Mouse (Mus musculus) forebrain, postnatal 0 days (tissue): ENCODE results near the gene Frmd6. TPM values are rescaled to one million over a fixed set of nuclear protein-coding genes. Genes with fewer than 3 reads are reported as not detected.

ENCODE experiments used
- ATAC-seq: fragments of 200-750 bp; cut with Nextera tagmentation; 2 replicates; pipeline ENCODE4 v1.8.0; 2017; ENCODE audit warnings: mild to moderate bottlenecking, moderate library complexity
- DNase-seq: peaks from one replicate; pipeline ENCODE4 v3.0.0-alpha.2; 2015
- H3K27ac ChIP-seq: fragments of 300-500 bp; sonication (generic); 2 replicates; pipeline ENCODE4 v1.5.1; 2014; ENCODE audit warnings: low read depth, mild to moderate bottlenecking, antibody characterized with exemption, low read length, moderate library complexity, mixed read lengths
- H3K27me3 ChIP-seq: fragments of 300-500 bp; sonication (generic); 2 replicates; pipeline ENCODE4 v1.6.1; 2014; ENCODE audit warnings: mild to moderate bottlenecking, low read length, mixed read lengths; ENCODE audit not compliant: insufficient read depth
- H3K36me3 ChIP-seq: fragments of 300-500 bp; sonication (generic); 2 replicates; pipeline ENCODE4 v1.6.1; 2014; ENCODE audit warnings: mild to moderate bottlenecking, moderate library complexity; ENCODE audit not compliant: insufficient read depth
- H3K4me1 ChIP-seq: fragments of 300-500 bp; sonication (generic); 2 replicates; pipeline ENCODE4 v1.6.1; 2014; ENCODE audit warnings: antibody characterized with exemption; ENCODE audit not compliant: insufficient read depth
- H3K4me2 ChIP-seq: fragments of 300-500 bp; sonication (generic); 2 replicates; pipeline ENCODE4 v1.6.1; 2014; ENCODE audit warnings: low read depth, mild to moderate bottlenecking, moderate library complexity
- H3K4me3 ChIP-seq: fragments of 300-500 bp; sonication (generic); 2 replicates; pipeline ENCODE4 v1.5.1; 2014; ENCODE audit warnings: low read depth, low read length, mixed read lengths
- H3K9ac ChIP-seq: fragments of 300-500 bp; sonication (generic); 2 replicates; pipeline ENCODE4 v1.6.1; 2014; ENCODE audit warnings: mild to moderate bottlenecking
- H3K9me3 ChIP-seq: fragments of 300-500 bp; sonication (generic); 2 replicates; pipeline ENCODE4 v1.6.1; 2016; ENCODE audit warnings: low read length
- CTCF ChIP-seq: sonication (generic); IDR thresholded peaks from 2 replicates; pipeline ENCODE4 v1.5.1; 2016; ENCODE audit warnings: antibody characterized with exemption, control low read depth, low read depth
- WGBS: fragments of 180-500 bp; shearing (Covaris S2); extraction: QIAGEN DNeasy Blood & Tissue Kit; methylation state at CpG from one replicate; pipeline ENCODE4 v1.1.7; 2014; 5-methylcytosine and 5-hydroxymethylcytosine counted together
- polyA plus RNA-seq: library from polyadenylated mRNA; unstranded; fragments of >200 nt; fragmentation: Nextera tagmentation; extraction: Ambion mirVana; gene quantifications from 2 replicates; pipeline ENCODE4 v1.2.1, GENCODE M21; 2015
- total RNA-seq: library from RNA; depleted of rRNA; stranded (reverse); fragments of >200 nt; gene quantifications from 2 replicates; pipeline ENCODE4 v1.2.3, GENCODE M21; 2014

The Frmd6 gene
- total and polyA plus RNA-seq, 2 experiments from 2014 or later = 6.9 to 11.0 TPM

- DNase-seq (no peak), ATAC-seq (no peak)
- WGBS = 84% methylated on average over 6 of the region's 6 CpGs
- H3K9ac ChIP-seq = no peak overlapping the region
- no peak for TF ChIP-seq CTCF
- no peaks in the 10 kb centered on the region for H3K36me3 ChIP-seq
- H3K27me3 ChIP-seq = no peaks in the 10 kb centered on the region
- H3K4me3 ChIP-seq = no peak overlapping the region
- H3K4me2 ChIP-seq = no peak overlapping the region
- no peak overlapping the region for H3K27ac ChIP-seq
- no peaks in the 10 kb centered on the region for H3K9me3 ChIP-seq
- H3K4me1 ChIP-seq = peaks cover 3% of the 10 kb centered on the region; the same call in 1 of the 2 replicates
Measured at GRCm38 (mm10) chr12:70807975-70808374, 17.3 kb upstream of the Frmd6 start.

GRCm38 (mm10) chr12:70809957-70810356, 15.4 kb upstream of the Frmd6 start:
- no peak for ATAC-seq
- no peak for TF ChIP-seq CTCF
- Histone ChIP-seq H3K9ac (no peak overlapping the region), H3K4me2 (no peak overlapping the region), H3K9me3 (no peaks in the 10 kb centered on the region), H3K27me3 (no peaks in the 10 kb centered on the region), H3K4me1 (peaks cover 3% of the 10 kb centered on the region; the same call in 1 of the 2 replicates), H3K27ac (no peak overlapping the region), H3K4me3 (no peak overlapping the region), H3K36me3 (no peaks in the 10 kb centered on the region)
- 75% methylated on average over 2 of the region's 2 CpGs for WGBS
- no peak for DNase-seq

DNA sequence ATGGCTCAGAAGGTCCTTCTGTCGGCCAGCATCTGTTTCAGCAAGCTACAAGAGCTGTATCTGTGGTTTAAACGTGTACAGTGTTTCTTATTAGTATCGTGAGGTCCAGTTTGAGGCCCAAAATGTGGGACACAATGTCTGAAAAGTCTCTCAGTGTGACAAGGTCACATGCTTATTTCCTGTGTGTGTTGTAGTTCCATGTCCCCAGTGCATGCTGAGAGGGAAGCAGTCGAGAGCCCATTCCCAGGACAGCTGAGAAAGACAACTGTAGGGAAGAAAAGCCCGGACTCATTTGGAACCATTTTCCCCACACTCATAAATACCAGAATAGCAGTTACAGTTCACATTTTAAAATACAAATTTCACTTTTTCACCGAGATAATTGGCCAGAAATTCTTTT, 13.5 kb upstream of the Frmd6 start:
- no peaks in the 10 kb centered on the region for H3K27me3 ChIP-seq
- H3K4me1 ChIP-seq = peaks cover 3% of the 10 kb centered on the region; the same call in 1 of the 2 replicates
- no peak for TF ChIP-seq CTCF
- no peaks in the 10 kb centered on the region for H3K9me3 ChIP-seq
- no peak overlapping the region for H3K9ac ChIP-seq
- no peak for ATAC-seq
- no peak overlapping the region for H3K4me3 ChIP-seq
- no peak for DNase-seq
- H3K4me2 ChIP-seq = no peak overlapping the region
- no peaks in the 10 kb centered on the region for H3K36me3 ChIP-seq
- no peak overlapping the region for H3K27ac ChIP-seq
- 66% methylated on average over 6 of the region's 6 CpGs for WGBS

GRCm38 (mm10) chr12:70812176-70812575, 13.1 kb upstream of the Frmd6 start:
- Histone ChIP-seq H3K27ac (no peak overlapping the region), H3K4me3 (no peak overlapping the region), H3K9me3 (no peaks in the 10 kb centered on the region), H3K27me3 (no peaks in the 10 kb centered on the region), H3K9ac (no peak overlapping the region), H3K4me2 (no peak overlapping the region), H3K36me3 (no peaks in the 10 kb centered on the region), H3K4me1 (peaks cover 3% of the 10 kb centered on the region; the same call in 1 of the 2 replicates)
- peak; percentile 35 for DNase-seq
- TF ChIP-seq CTCF = no peak
- WGBS = 51% methylated on average over 6 of the region's 6 CpGs
- no peak for ATAC-seq

- Histone ChIP-seq H3K27me3 (no peaks in the 10 kb centered on the region), H3K27ac (no peak overlapping the region), H3K4me3 (no peak overlapping the region), H3K4me1 (peaks cover 3% of the 10 kb centered on the region; the same call in 1 of the 2 replicates), H3K36me3 (no peaks in the 10 kb centered on the region), H3K4me2 (no peak overlapping the region), H3K9me3 (no peaks in the 10 kb centered on the region), H3K9ac (no peak overlapping the region)
- TF ChIP-seq CTCF = no peak
- 24% methylated on average over 3 of the region's 3 CpGs for WGBS
- DNase-seq (no peak), ATAC-seq (no peak)
Measured at GRCm38 (mm10) chr12:70812822-70813465, 12.4 kb upstream of the Frmd6 start.

- Histone ChIP-seq H3K4me3 (no peak overlapping the region), H3K4me2 (no peak overlapping the region), H3K9me3 (no peaks in the 10 kb centered on the region), H3K27ac (no peak overlapping the region), H3K36me3 (no peaks in the 10 kb centered on the region), H3K4me1 (peaks cover 3% of the 10 kb centered on the region; the same call in 1 of the 2 replicates), H3K9ac (no peak overlapping the region), H3K27me3 (no peaks in the 10 kb centered on the region)
- ATAC-seq = no peak
- TF ChIP-seq CTCF = no peak
- 77% methylated on average over 2 of the region's 2 CpGs for WGBS
- no peak for DNase-seq
Measured at GRCm38 (mm10) chr12:70816731-70817130, 8.6 kb upstream of the Frmd6 start.

DNA sequence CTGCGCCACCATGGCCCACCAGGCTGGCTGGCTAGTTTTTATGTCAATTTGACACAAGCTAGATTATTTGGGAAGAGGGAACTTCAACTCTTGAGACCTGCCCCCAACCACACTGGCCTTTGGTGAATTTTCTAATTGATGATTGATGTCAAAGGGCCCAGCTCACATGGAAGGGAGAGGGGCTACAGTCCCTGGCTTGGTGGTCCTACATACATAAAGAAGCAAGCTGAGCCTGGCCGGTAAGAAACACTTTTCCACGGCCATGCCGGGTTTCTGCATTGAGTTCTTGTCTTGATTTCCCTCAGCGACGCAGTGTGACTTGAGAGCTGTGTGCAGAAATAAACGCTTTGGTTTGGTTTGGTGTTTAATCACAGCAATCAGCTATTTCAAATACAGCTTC, 1.3 kb upstream of the Frmd6 start:
- Histone ChIP-seq H3K4me2 (peak overlapping the region; percentile 76), H3K27me3 (no peaks in the 10 kb centered on the region), H3K36me3 (no peaks in the 10 kb centered on the region), H3K9me3 (no peaks in the 10 kb centered on the region), H3K4me3 (peak overlapping the region; percentile 79; the same call in 1 of the 2 replicates), H3K4me1 (peaks cover 4% of the 10 kb centered on the region; the same call in 1 of the 2 replicates), H3K27ac (0 out of 2 replicates have a peak overlapping the region, but pooled peaks have one; percentile 94), H3K9ac (peak overlapping the region; percentile 81; the same call in 1 of the 2 replicates)
- TF ChIP-seq CTCF = no peak
- DNase-seq (no peak), ATAC-seq (no peak)
- 54% methylated on average over 7 of the region's 7 CpGs for WGBS
